Mouse (Mus musculus) cerebellum, postnatal 4 days (tissue): Measurements from ENCODE around the gene Map2k7.
"Not testable (repeated sequence)": the region's sequence is repeated elsewhere in the genome, so short reads cannot be mapped to it uniquely, and the experiment has no call there.

ENCODE experiments used
- DNase-seq, 2 experiments: peaks; one replicate each; pipeline ENCODE4 v3.0.0; 2022; ENCODE audit warnings: low spot score in 2 of 2, mixed read lengths in 1 of 2

Gene Map2k7

DNA sequence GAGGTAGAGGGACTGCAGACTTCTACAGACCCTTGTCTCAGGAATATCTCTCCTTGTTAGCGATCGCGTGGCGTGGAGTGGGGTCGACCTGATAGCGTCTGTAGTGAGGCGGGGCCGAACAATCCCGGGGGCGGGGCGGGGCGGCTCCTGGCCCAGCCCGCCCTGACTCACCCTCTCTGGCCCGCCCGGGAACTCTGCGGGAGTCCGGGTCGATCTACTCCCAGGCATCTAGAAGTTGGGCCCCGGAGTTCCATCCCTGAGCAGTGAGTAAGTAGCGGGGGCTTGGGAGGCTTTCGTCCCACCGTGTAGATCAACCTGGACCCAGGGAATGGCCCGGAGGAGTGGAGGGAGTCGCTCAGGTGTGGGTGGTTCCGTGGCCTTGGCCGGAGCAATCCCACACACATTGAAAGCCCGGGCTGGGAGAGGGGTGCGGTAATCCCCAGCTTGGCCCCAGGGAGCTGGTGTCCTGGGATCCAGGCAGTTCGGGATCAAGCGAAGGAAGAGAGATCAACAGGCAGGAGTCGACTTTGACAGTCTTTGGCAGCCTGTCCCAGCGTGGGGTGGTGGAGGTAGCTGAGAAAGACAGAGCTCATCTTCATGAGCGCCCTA, 11.7 kb upstream of the Map2k7 start, which contains the start of gene Lrrc8e:
TSS of gene Lrrc8e (plus strand) at position 89 of the 609 bp plus-strand sequence.
- no peak for DNase-seq

DNA sequence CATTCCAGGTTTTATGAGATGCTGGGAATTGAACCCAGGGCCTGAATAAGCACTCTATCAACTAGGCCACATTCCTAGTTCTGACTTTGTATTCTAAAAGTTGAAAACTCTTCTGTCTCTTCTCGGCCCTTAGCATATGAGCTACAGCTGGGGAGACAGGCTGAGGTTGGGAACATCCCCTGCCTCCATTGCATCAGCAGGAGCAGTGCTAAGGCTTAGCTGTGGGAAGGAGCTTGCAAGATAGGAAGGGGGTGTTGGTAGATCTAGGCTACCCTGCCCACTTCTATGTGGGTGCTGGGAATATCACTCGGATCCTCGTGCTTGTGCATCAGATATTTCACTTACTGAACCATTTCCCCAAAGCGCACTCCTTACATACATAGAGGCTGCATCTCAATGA, 10.6 kb upstream of the Map2k7 start:
- DNase-seq = no peak

DNA sequence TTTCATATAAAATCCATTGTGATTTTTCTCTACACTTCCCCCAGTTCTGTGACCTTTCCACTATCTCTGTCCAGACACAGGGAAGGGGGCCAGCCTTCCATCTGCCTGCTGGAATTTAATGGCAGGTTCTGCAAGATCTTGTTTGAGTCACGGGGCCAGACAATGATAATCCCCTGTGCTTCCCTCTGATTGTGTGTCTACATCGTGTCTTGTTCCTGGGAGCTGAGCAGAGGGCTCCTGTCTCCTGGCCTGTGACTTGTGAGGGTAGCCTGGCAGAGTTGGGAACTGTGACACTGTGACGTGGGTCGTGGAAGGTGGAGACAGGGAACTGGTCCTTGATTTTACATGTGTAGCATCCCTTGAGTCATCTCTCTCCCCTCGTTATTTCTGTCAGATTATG, 8.8 kb upstream of the Map2k7 start:
- DNase-seq = no peak

DNA sequence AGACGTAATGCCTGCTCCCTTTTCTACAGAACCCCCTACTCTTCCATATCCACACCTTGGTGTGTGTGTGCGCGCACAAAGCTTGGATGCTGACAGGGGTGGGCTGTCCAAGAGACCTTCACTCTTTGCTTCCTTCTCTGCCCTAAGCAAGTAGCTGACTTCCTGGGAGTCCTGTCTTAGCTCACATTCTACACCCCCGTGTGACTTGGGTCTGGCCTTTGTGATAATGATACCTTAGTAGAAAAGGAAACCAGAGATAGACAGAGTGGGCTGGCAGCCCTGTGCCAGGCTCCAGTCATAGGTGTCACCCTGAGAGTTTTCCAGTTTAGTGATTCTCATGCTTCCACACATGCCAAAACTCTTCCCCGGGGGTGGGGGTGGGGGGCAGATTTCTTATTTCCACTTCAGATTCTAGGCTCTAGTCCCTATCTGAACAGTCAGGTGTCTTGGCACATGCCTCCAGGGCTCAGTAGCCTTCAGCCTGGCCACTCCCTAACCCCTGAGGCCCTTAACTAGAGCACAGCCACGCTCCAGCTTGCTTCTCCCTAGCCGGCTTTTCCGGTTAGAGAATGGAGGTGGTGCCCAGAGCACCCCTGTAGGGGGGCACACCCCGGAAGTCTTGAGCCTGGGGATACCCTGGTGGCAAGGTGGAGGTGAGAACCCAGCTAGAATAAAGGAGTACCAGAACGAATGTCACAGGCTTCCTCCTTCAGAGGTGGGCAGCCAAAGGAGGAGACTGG, 7.8 kb upstream of the Map2k7 start:
- DNase-seq = no peak

DNA sequence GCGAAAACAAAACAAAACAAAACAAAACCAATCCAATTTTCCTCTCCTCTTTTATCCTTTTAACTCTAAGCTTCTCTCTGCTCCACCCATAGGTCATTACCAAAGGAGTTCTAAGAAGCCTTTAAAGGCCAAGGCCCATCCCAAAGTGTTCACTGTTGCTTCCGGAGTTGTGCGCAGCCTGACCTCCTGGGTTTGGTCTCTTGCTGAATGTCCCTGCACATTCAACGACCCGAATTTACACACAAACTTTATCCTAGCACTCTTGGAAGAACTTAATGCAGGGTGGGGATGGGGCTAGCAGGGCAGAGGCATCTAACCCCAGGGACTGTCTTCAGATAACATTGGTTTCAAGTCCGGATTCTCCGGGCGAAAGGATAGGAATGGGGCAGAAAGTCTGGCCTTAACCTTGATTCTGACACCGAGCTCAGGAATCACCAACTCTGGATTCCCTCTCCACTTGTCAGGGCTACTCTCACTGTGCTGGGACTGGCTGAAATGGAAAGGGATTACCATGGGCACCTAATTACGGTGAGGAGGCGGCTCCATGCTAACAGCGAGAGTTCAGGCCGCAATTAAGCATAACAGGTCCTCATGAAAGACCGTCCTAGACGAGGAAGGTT, 616 bp upstream of the Map2k7 start:
- DNase-seq = no peak

DNA sequence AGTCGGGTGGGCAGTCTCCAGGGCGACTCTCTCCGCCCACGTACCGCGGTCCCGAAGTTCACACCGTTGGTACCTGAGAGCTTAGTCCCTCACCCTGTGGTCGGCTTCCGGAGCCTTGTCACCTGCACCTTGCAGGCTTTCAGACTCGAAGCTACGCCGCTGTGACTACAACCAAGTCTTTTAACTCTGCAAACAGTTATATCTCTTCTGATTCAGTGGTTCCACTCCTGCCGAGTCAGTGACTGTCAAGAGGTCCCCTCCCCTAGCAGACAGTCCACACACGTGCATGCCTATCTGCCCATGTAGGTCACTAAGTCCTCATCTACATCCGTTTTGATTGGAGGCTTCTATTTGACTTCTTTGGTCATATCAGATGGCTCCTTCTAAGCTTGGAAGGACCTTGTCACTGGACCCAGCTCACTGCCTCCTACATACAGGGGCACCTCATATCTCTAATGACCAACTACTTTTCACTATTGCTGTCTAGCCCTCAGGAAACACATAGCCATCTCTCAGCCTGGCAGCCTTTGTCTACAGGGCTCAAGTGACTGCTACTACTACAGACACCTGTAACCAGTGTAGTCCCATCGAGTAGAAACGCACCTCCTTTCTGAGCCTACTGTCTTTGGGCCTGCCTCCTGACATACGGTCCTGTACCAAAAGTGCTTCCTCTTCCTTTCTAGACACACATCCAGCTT, 802 bp downstream of the Map2k7 start:
- DNase-seq = no peak

DNA sequence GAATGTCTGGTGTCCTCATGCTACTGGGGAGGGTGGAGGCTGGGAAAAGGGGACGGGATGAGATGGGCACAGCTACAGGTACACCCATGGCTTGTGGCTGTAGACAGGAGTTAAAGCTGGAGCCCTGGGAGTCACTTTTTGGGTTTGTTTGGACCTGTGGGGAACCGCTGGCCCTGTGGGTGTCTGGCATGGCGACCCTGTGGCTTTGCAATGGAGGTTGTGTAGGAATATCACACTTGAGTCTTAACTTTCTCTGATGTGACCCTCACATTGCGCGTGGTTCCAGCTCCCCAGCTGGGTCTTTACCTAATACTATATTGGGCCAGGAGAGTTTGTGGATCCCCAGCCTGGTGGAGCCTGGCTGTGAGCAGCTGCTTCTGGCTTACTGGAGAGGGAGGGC, 6.5 kb downstream of the Map2k7 start:
- no peak for DNase-seq

DNA sequence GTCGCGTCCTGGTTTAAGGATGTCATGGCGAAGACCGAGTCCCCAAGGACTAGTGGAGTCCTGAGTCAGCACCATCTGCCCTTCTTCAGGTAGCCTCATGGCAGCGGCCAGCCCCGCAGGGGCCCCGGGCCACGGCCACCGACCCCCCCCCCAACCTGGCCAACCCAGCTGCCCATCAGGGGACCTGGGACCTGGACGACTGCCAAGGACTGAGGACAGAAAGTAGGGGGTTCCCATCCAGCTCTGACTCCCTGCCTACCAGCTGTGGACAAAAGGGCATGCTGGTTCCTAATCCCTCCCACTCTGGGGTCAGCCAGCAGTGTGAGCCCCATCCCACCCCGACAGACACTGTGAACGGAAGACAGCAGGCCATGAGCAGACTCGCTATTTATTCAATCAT, 7.2 kb downstream of the Map2k7 start:
- DNase-seq = no peak

DNA sequence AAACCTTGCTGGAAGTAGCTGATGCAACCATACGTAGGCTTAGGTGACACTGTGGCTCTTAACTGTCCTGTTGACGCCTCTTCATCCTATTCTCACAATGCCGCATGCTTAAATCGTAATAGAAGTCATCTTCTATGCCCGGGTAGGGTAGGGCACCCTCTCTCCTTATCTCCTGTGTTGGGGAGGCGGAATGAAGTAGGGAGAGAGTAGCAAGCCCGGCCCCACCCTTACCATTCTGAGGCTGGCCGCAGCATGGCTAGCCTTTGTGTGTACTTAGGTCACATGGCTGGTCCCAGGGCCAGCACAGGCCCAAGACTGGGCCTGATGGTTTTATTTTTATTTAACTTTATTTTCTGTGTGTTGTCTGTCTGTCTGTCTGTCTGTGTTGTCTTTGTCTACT, 8.7 kb downstream of the Map2k7 start:
- no peak for DNase-seq

DNA sequence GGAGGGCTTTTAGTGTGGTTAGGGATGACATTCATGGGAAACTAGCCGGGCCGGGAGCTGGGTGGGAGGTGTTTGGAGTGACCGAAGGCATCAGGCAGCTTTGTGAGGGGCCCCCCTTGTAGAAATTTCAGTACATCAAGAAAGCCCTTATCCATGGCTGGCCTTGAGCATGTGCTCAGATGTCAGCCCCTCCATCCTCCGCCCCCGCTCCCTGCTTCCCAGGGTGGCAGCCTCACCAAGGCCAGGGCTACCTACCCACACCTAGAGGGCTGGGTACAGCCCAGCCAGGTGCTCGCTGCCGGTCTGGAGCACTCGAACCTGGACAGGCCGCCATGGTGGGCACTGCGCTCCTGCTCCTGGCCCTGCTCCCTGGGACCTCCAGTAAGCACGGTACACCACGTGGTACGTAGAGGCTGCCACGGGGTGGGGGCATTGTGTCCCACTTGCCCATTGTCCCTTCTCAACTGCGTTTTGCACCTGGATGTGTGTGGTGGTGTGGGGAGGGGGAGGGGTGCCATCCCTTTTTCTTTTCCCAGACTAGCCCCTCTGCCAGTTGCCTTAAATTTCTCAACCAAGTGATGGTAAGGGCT, 9.5 kb downstream of the Map2k7 start, which contains the start of gene Tgfbr3l:
TSS of gene Tgfbr3l (plus strand) at position 264 of the 590 bp plus-strand sequence.
- DNase-seq = no peak

DNA sequence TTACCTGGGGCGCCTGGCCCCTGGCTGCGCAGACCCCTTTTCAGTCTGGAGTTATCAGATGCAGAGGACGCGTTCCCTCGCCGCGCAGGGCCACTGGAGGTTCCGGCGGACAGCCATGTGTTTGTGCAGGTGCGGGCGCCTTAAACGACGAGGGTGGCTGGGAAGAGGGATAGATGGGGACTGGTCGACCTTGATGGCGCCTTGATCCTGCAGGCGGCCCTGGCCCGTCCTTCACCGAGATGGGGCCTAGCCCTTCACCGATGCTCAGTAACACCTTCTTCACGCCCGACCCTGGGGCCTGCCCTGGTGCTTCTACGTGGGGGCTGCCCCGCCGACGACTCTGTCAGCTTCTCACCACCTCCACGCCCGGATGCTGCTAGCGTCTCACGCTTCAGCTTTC, 10.7 kb downstream of the Map2k7 start:
- DNase-seq = no peak

DNA sequence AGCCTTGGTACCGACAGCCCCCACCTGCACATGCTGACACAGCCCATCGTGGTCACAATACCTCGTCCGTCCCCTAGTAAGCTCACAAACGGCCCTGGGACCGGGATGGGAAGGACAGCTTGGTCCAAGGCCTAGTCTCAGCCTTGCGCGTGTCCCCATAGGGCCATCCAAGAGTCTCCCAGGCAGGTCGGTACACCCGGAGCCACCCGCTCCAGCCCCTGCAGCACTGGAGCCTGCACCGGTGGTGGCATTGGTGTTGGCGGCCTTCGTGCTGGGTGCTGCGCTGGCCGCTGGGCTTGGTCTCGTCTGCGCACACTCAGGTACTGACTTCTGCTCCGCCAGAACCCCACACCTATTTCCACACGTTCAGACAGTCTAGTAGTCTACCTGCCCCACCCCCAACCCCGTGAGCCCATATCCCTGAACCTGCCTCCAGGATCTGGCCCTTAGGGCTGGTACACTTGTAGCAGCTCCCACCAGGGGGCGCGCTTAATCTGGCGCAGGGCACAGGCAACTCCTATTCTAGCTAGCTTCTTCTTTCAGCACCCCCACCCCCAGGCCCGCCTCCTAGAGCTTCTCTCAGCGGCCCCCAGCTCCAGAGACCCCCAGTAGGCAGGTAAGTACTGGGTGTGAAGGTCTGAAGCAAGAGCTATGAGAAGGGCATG, 11.9 kb downstream of the Map2k7 start:
- DNase-seq = peak; percentile 75 to 82

DNA sequence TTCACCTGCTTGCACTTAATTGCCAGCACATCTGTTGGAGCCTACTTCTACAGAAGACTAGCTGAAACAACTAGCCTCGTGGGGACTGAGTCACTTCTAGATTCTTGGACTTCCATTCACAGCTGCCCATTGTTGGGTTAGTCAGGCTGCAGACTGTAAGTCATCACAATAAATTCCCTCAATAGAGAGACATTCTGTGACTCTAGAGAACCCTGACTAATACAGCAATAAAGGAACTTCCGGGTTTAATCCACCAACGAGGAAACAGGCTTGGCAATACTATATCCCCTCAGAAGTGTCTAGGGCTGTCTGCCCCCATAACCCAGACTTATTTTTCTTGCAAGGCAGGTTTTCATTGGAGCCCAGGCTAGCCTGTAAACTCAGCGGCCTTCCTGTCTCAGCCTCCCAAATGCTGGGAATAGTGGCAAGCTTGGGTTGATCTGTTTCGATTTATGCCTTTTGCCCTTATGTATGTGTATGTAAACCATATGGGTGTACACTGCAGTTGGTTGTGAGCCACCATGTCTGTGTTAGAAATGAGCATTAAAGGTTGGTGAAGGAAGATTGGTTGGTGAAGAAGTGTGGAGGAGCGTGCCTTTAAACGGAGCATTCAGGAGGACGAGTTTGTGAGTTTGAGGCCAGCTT, 13.7 kb downstream of the Map2k7 start:
- no peak for DNase-seq

DNA sequence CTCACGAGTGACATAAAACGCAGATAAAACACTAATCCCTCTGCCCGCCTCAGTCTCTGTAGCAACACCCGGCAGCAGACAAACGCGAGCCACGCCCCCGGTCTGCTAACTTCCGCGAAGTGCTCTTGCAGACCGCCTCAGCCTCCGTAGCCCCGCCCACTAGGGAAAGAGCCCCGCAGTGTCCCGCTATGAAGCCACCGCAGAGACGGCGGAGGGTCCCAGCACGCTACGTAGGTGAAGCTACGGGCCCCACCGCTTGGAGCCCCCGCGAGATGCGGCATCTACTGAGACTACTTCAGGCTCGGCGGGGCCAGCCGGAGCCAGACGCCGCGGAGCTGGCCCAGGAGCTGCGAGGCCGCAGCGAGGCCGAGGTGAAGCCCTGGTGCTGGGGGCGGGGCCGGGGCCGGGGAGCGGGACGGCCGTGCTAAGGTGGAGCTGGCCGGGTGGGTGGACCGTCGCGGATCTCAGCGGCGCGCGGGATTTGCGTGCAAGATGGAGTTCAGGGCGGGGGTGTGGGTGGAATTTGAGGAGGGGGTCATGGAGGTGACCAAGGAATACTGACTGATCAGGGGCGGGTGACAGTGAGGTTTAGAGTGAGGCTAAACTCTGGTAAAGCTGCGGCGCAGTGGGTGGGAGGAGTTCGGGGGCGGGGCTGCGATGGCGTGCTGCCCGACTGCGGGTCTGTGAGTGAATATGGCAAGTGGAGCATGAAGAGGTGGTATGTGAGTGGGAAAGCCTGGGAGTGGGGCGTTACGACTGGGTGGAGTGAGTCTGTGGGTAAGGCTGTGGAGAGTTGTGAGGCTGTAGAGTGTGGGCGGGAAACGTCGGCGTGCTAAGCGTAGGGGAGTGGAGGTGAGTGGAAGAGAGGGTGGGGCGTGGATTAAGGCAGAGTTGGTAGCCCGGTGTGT, 14.6 kb downstream of the Map2k7 start, which contains the start of gene Snapc2:
TSS of gene Snapc2 (plus strand) at position 147 of the 908 bp plus-strand sequence.
- peak; percentile 82 to 93 for DNase-seq

DNA sequence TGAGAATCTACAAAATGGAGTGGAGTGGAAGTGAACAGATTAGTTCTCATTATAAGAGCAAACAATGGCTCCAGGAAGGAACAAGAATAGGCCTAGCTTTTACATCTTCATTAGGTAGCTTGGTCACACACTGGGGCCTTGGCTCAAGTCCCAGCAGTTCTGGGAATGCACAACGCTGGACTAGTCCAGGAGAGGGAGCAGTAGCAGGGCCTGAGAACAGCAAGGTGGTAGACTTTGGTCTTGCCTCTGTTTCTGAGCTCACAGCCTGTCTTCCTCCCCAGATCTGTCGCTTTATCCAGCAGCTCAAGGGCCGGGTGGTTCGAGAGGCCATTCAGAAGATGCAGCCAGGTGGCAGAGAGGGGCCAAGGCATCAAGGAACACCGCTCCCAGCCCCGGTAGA, 15.5 kb downstream of the Map2k7 start:
- DNase-seq = peak in 1 of 2 experiments; percentile 81

DNA sequence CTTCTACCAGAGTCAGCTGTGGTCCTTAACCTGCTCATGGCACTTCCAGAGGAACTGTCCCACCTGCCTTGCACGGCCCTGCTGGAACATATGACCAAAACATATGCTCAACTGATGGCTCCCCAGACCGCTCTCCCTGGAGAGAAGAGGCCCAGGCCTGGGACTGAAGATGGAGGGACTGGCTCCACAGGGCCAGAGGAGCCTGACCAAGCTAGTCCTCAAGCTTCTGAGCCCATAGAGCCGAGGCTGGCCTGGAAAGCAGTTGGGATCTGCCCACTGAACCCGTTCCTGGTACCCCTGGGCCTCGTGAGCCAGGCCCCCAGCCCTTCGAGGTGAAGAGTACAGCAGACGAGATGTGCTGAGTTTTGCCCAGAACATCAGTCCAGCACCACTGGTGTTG, 16.9 kb downstream of the Map2k7 start:
- not testable (repeated sequence) for DNase-seq

DNA sequence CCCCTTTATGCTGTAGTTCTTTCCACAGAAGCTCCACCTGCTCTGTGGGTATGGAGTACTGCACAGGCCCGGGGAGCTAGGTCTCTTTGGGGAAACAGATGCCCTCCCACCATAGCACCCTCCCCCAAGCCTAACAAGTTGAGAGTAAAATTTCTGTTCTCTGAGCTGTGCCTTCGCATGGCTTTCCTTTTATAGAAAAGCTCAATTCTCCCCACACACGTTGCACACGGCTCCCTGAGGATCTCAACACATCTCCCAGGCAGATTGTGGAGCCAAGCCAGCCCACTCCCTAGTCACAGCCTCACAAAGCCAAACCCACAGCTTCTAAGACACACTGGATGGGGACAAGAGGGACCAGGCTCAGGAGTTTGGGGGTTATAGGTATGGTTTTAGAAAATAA, 18.4 kb downstream of the Map2k7 start:
- DNase-seq = no peak

DNA sequence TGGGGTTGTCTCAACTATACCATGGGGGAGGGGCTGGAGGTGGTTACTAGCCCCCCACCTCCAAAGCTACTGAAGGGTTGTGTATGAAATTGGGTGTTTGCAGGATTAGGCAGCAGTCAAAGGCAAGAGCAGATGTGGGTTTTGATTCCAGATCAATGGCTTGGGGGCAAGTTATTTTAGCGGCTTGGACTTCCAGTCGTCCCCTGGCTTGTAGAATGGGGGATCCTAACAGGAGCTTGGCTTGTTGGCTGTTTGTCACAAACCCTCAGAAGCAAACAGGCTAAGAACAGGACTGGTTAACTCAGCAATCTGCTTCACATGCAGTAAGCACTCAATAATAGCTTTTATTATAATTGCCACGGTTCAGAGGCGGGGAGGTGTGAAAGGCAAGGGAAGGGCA, 18.8 kb downstream of the Map2k7 start:
- DNase-seq = no peak

DNA sequence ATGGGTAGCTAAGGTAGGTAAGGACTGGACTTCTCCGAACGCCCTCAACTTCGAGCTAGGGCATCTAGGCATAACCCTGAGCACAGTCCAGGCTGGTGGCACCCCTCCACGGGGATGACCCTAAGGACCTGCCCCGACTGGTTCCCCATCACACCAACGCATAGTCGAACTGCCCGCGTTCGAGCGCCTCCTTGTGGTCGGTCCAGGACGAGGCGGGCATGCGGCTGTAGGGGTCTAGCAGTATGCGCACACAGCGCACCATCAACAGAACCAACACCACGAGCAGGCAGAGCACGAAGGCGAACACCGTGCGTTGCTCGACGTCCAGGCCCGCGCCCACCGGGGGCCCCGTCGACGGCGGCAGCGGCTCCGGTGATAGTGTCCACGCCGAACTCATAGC, 19.7 kb downstream of the Map2k7 start:
- DNase-seq = peak; percentile 82 to 93

DNA sequence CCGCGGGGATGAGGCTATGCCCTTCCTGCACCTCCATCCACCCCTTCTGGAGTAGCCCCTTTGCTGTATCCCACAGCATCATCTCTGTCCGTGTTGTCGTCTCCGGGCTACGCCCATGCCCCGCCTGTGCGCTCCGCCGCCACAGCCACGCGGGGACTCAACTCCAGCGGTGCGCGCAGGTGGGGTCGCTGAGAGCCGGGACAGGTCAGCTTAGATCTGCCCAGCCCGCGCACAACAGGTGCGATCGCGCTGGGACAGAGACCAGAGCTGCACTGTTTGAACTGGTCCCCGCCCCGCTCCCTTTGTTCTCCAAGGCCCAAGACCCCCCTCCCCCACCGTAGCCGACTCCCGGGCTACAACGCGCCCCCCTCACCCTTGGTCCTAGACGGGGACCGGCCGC, 20.1 kb downstream of the Map2k7 start:
- peak in 1 of 2 experiments; percentile 75 for DNase-seq
